Mouse (Mus musculus) fat pad, adult 2 months (tissue): ENCODE data around the gene Slc28a3.

Experiments used
- DNase-seq: peaks from one replicate; pipeline ENCODE4 v3.0.0-alpha.2; 2011; ENCODE audit warnings: low read depth, low spot score; ENCODE audit errors: extremely low read depth

The Slc28a3 gene

GRCm38 (mm10) chr13:58523011-58523760, 87.5 kb downstream of the Slc28a3 start:
- no peak for DNase-seq

GRCm38 (mm10) chr13:58521331-58522030, 89.2 kb downstream of the Slc28a3 start:
- DNase-seq: no peak

GRCm38 (mm10) chr13:58520580-58521330, 89.9 kb downstream of the Slc28a3 start:
- no peak for DNase-seq

DNA sequence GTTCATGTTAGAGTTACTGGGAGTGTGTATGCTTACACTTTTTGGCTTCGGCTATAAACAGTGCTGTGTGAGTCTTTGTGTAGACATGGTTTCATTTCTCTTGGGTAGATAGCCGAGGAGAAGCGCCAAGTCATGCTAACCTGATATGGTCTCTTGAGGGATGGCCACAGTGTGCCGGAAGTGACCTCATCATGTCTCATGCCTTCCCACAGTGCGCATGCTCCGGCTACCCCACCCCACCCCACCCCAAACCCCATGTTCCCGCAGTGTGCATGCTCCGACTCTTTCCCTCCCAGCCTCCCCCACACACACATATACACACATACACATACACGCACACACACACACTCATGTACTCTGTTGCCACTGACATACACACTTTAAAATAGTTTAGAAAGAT, 90.6 kb downstream of the Slc28a3 start:
- no peak for DNase-seq

DNA sequence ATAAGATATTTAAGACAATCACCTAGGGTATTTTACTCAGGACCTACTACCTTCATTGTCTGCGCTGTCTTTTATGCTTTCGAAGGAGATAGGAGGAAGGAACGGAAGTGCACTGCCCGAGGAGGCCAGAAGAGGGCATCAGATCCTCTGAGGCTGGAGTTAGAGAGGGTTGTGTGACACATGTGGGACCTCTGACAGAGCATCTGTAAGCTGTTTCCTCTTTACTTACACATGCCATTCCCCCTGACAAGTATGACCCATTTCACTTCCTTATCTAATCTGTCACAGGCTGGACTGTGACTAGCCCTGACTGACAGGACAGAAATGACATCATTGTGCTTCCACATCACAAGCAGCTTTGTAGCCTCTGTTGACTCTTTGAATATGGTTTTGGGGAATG, 94.4 kb downstream of the Slc28a3 start:
- no peak for DNase-seq

- no peak for DNase-seq
Measured at GRCm38 (mm10) chr13:58515635-58516034, 95.0 kb downstream of the Slc28a3 start.

GRCm38 (mm10) chr13:58514147-58514727, 96.4 kb downstream of the Slc28a3 start:
- DNase-seq: no peak

- DNase-seq: no peak
Measured at GRCm38 (mm10) chr13:58511926-58512325, 98.8 kb downstream of the Slc28a3 start.

DNA sequence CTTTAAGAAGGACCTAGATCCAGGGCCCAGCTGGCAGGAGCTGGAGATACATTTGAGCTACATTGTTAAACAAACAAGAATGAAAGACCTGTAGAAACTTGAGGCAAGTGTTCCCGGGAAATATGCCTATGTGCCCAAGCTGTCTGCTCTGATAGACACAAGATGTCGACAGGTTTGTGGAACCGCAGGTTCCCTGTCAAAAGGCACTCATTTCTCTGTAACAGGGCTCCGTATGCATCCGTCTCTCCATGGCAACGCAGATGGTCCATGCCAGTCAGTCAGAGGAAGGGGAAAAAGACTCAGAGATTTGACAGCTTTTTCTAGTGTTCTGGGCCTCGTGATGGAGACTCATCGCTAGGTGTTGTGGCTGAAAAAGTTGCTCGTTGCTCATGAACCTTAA, 99.4 kb downstream of the Slc28a3 start:
- no peak for DNase-seq

DNA sequence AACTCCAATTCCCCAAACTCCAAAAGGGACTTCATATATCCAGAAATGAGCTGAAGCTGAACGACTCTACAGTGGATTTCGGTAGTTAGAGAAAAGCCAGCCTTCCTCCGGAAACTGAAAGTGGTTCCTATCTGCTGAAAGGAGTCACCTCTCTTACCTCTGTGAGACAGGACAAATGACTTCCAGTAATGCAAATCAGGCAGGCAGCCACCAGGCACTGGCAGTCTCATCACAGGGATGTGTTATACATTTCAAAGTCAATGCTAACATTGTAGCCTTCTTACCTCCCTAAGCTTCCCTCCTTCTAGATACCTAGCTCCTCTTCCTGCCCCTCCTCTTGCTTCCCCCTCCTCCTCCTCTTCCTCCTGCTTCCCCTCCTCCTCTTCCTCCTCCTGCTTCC, 101.4 kb downstream of the Slc28a3 start:
- DNase-seq: no peak

GRCm38 (mm10) chr13:58503610-58504009, 107.1 kb downstream of the Slc28a3 start:
- no peak for DNase-seq

DNA sequence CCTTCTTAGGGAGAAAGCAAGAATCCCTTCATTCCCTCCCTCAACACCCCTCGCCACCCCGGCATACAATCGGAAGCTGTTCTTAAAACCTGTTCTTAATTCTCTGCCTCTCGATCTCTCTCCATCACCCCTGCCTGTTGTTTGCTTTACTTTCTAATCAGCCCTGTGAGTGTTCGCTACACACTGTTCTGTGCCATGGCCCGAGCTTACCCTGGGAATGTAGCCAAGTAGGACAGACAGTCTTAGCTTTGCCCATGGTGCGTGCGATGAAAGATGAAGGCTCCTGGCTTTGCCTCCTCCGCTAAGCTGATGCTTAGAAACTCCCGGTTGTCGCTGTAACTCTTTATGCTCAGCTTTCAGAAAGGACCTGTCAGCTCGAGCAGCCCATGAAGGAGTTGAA, 112.9 kb downstream of the Slc28a3 start:
- no peak for DNase-seq
